Mouse (Mus musculus): ENCODE data around the gene Ube2k.

DNA sequence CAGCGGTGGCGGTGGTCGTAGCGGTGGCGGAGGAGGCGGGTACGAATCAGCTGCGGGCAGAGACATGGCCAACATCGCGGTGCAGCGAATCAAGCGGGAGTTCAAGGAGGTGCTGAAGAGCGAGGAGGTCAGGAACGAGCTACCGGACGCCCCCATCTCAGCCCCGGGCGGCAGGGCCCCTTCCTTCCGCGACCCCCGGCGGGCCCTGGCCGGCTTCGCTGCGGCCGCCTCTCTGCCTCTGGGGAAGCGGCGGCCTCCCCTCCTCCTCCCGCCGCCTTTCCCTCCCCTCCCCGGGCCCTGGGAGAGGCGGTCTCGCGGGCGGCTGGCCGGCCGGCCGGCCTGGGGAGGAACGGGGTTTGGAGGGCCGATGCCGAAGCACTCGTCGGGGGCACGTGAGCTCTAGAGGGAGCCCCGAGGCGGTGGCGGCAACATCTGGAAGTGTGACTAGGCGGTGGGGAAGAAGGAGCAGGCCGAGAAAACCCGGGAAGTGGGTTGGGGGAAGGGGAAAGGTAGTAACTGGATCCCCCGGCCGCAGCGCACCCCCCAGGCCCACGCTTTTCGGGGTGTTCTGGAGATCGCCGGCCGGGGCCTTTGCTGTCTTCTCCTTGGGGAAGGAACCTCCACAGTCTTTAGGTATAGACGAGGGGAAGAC is 513 bp downstream of the Ube2k start:
- TF ChIP-seq CTCF (IDR thresholded peaks at IDR 0.05; ENCODE audit: extremely low read depth, insufficient read length, insufficient replicate concordance, low read depth, low read length) = no peak
- TF ChIP-seq POLR2A (IDR thresholded peaks at IDR 0.05; ENCODE audit: low read depth, low read length) = no peak

Measured in small intestine, adult 2 months (tissue).